Mouse (Mus musculus) cortical plate, adult 2 months (tissue): Measurements from ENCODE around the gene Inka2. TPM values are rescaled to one million over a fixed set of nuclear protein-coding genes. Genes with fewer than 3 reads are reported as not detected.

Experiments
- H3K27ac ChIP-seq: fragments of 200-500 bp; 2 replicates; pipeline ENCODE4 v1.5.1; 2012; ENCODE audit warnings: low read length, control low read depth, inconsistent platforms; ENCODE audit not compliant: insufficient read depth
- H3K4me1 ChIP-seq: fragments of 200-500 bp; 2 replicates; pipeline ENCODE4 v1.6.1; 2011; ENCODE audit warnings: low read length; ENCODE audit not compliant: control insufficient read depth, insufficient read depth
- H3K4me3 ChIP-seq: fragments of 200-500 bp; 2 replicates; pipeline ENCODE4 v1.5.1; 2011; ENCODE audit warnings: mild to moderate bottlenecking, low read length, control low read depth; ENCODE audit not compliant: insufficient read depth
- CTCF ChIP-seq: fragments of 200-500 bp; IDR thresholded peaks from 2 replicates; pipeline ENCODE4 v1.5.1; 2011; ENCODE audit warnings: mild to moderate bottlenecking, control low read depth, low read length; ENCODE audit not compliant: insufficient read depth; ENCODE audit errors: extremely low read depth
- POLR2A ChIP-seq: fragments of 200-500 bp; IDR thresholded peaks from 2 replicates; pipeline ENCODE4 v1.6.1; 2011; ENCODE audit warnings: mild to moderate bottlenecking, low read length, control low read depth; ENCODE audit not compliant: insufficient read depth; ENCODE audit errors: extremely low read depth
- polyA plus RNA-seq: library from polyadenylated mRNA; depleted of rRNA; stranded (reverse); fragments of >200 nt; gene quantifications from 2 replicates; pipeline ENCODE4 v1.2.3, GENCODE M21; 2012; rRNA removed

Inka2 gene
- polyA plus RNA-seq, 1 experiment, result 71.9 TPM

GRCm38 (mm10) chr3:105763132-105763851, 58.9 kb downstream of the Inka2 start:
- Histone ChIP-seq H3K27ac (no peak overlapping the region), H3K4me1 (no peaks in the 10 kb centered on the region; the same call in 1 of the 2 replicates), H3K4me3 (no peak overlapping the region)
- TF ChIP-seq CTCF, result no peak
- TF ChIP-seq POLR2A, result no peak

GRCm38 (mm10) chr3:105768529-105768928, 64.1 kb downstream of the Inka2 start:
- Histone ChIP-seq H3K4me3 (no peak overlapping the region), H3K4me1 (no peaks in the 10 kb centered on the region), H3K27ac (no peak overlapping the region)
- TF ChIP-seq POLR2A (no peak), CTCF (no peak)

- TF ChIP-seq POLR2A (no peak), CTCF (no peak)
- H3K4me3 ChIP-seq, result no peak overlapping the region
- H3K27ac ChIP-seq, result no peak overlapping the region
- no peaks in the 10 kb centered on the region for H3K4me1 ChIP-seq
Observed at GRCm38 (mm10) chr3:105769380-105769779, 65.0 kb downstream of the Inka2 start.

Other genes starting within 250 kb of the Inka2 start
- gene Ddx20, start 17.0 kb upstream of the Inka2 start, polyA plus RNA-seq, result 9.1 and 9.4 TPM in 2 replicates
- 50.0 and 51.0 TPM in 2 replicates for gene Rap1a, start 96.7 kb downstream of the Inka2 start, polyA plus RNA-seq
- 1.5 and 2.0 TPM in 2 replicates for gene Adora3, start 166.3 kb downstream of the Inka2 start, polyA plus RNA-seq
- 0.15 TPM in 1 of 2 replicates, not detected in the other for gene Tmigd3, start 166.3 kb downstream of the Inka2 start, polyA plus RNA-seq
- 1.8 and 2.0 TPM in 2 replicates for gene I830077J02Rik, start 228.1 kb downstream of the Inka2 start, polyA plus RNA-seq